Mouse (Mus musculus) midbrain, embryonic 15.5 days (tissue): Measurements from ENCODE around the gene Bphl. TPM values are rescaled to one million over a fixed set of nuclear protein-coding genes. Genes with fewer than 3 reads are reported as not detected.
A peak's percentile ranks its signal among the peaks of the same experiment; 100 is the strongest.

Experiments
- ATAC-seq: fragments of 200-750 bp; cut with Nextera tagmentation; replicated peaks from 2 replicates; pipeline ENCODE4 v1.8.0; 2017; ENCODE audit warnings: moderate TSS enrichment
- H3K27ac ChIP-seq: fragments of 300-500 bp; sonication (generic); 2 replicates; pipeline ENCODE4 v1.5.1; 2015; ENCODE audit warnings: mild to moderate bottlenecking, inconsistent platforms
- H3K27me3 ChIP-seq: fragments of 300-500 bp; sonication (generic); replicated peaks from 2 replicates; pipeline ENCODE4 v1.6.1; 2015; ENCODE audit warnings: inconsistent platforms
- H3K36me3 ChIP-seq: fragments of 300-500 bp; sonication (generic); replicated peaks from 2 replicates; pipeline ENCODE4 v1.6.1; 2015; ENCODE audit warnings: inconsistent platforms
- H3K4me1 ChIP-seq: fragments of 300-500 bp; sonication (generic); 2 replicates; pipeline ENCODE4 v1.6.1; 2015; ENCODE audit warnings: inconsistent platforms
- H3K4me2 ChIP-seq: fragments of 300-500 bp; sonication (generic); 2 replicates; pipeline ENCODE4 v1.6.1; 2015; ENCODE audit warnings: inconsistent platforms, mild to moderate bottlenecking, moderate library complexity
- H3K4me3 ChIP-seq: fragments of 300-500 bp; sonication (generic); 2 replicates; pipeline ENCODE4 v1.5.1; 2015; ENCODE audit warnings: mild to moderate bottlenecking, inconsistent platforms
- H3K9ac ChIP-seq: fragments of 300-500 bp; sonication (generic); 2 replicates; pipeline ENCODE4 v1.6.1; 2015; ENCODE audit warnings: mild to moderate bottlenecking, inconsistent platforms
- H3K9me3 ChIP-seq: fragments of 300-500 bp; sonication (generic); 2 replicates; pipeline ENCODE4 v1.6.1; 2016; ENCODE audit warnings: inconsistent platforms
- WGBS: fragments of 180-500 bp; shearing (Covaris S2); methylation state at CpG from one replicate; pipeline ENCODE4 v1.1.7; 2015; ENCODE audit warnings: mixed read lengths; 5-methylcytosine and 5-hydroxymethylcytosine counted together
- polyA plus RNA-seq: library from polyadenylated mRNA; unstranded; fragments of >200 nt; fragmentation: Nextera tagmentation; extraction: Ambion mirVana; gene quantifications from 2 replicates; pipeline ENCODE4 v1.2.1, GENCODE M21; 2015

The Bphl gene
- polyA plus RNA-seq, 1 experiment from 2014 or later, result 35.4 TPM

DNA sequence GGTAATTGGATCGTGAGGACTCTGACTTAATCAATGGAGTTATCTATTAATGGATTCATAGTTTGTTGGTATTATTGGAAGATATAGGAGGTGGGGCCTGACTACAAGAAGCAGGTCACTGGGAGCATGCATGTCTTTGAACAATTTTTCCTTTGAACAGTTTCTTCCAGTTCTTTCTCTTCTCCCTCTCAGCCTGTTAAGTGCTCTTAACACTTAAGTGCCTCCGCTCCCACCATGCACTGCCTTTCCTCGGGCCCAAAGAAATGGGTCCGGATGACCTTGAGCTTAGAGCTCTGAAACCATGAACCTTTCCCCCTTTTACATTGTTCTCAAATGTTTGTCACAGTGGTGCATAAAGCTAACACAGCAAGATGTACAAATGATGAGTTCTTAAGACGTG lies 671 bp upstream of the Bphl start:
- Histone ChIP-seq H3K9ac (peak overlapping the region; percentile 76; the same call in 1 of the 2 replicates), H3K9me3 (no peaks in the 10 kb centered on the region), H3K27me3 (no peaks in the 10 kb centered on the region), H3K27ac (peak overlapping the region; percentile 84), H3K36me3 (peaks cover 16% of the 10 kb centered on the region), H3K4me3 (no peak overlapping the region), H3K4me2 (peak overlapping the region; percentile 75; the same call in 1 of the 2 replicates), H3K4me1 (peaks cover 22% of the 10 kb centered on the region)
- WGBS, result 78% methylated on average over 5 of the region's 5 CpGs
- ATAC-seq, result peak; percentile 24; the same call in 1 of the 2 replicates

GRCm38 (mm10) chr13:34038056-34038432 lies 647 bp downstream of the Bphl start:
- WGBS, result 31% methylated on average over 5 of the region's 5 CpGs
- peak overlapping the region; percentile 76 for H3K9ac ChIP-seq

GRCm38 (mm10) chr13:34038901-34039341 lies 1.5 kb downstream of the Bphl start:
- Histone ChIP-seq H3K27me3 (no peaks in the 10 kb centered on the region), H3K36me3 (no peaks in the 10 kb centered on the region), H3K27ac (no peak overlapping the region), H3K4me3 (peak overlapping the region; percentile 56; the same call in 1 of the 2 replicates), H3K9me3 (no peaks in the 10 kb centered on the region), H3K9ac (no peak overlapping the region), H3K4me2 (peak overlapping the region; percentile 75), H3K4me1 (peaks cover 22% of the 10 kb centered on the region)
- ATAC-seq, result no peak
- 39% methylated on average over 8 of the region's 8 CpGs for WGBS

More at GRCm38 (mm10) chr13:34038056-34038432, 647 bp downstream of the Bphl start:
- H3K4me1 ChIP-seq, result peaks cover 22% of the 10 kb centered on the region
- peaks cover 8% of the 10 kb centered on the region; the same call in 1 of the 2 replicates for H3K36me3 ChIP-seq
- H3K9me3 ChIP-seq, result no peaks in the 10 kb centered on the region
- H3K27me3 ChIP-seq, result no peaks in the 10 kb centered on the region
- H3K27ac ChIP-seq, result peak overlapping the region; percentile 84
- peak overlapping the region; percentile 56 for H3K4me3 ChIP-seq
- peak overlapping the region; percentile 75 for H3K4me2 ChIP-seq
- ATAC-seq, result peak; percentile 28

DNA sequence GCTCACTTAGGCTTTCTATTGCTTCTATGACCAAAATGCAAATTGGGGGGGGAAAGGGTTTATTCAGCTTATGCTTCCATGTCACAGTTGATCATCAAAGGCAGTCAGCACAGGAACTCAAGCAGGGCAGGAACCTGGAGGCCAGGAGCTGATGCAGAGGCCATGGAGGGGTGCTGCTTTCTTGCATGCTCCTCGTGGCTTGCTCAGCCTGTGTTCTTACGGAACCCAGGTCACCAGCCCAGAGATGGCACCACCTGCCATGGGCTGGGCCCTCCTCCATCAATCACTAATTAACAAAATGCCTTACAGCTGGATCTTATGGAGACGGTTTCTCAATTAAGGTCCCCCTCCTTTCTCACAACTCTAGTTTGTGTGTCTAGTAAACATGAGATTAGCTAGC lies 2.7 kb downstream of the Bphl start:
- no peaks in the 10 kb centered on the region for H3K9me3 ChIP-seq
- WGBS, result 96% methylated on average over 3 of the region's 3 CpGs
- no peaks in the 10 kb centered on the region for H3K27me3 ChIP-seq
- H3K4me3 ChIP-seq, result no peak overlapping the region
- ATAC-seq, result no peak
- H3K36me3 ChIP-seq, result no peaks in the 10 kb centered on the region; the same call in 1 of the 2 replicates
- H3K27ac ChIP-seq, result no peak overlapping the region
- H3K4me2 ChIP-seq, result no peak overlapping the region
- H3K4me1 ChIP-seq, result peaks cover 22% of the 10 kb centered on the region
- no peak overlapping the region for H3K9ac ChIP-seq

DNA sequence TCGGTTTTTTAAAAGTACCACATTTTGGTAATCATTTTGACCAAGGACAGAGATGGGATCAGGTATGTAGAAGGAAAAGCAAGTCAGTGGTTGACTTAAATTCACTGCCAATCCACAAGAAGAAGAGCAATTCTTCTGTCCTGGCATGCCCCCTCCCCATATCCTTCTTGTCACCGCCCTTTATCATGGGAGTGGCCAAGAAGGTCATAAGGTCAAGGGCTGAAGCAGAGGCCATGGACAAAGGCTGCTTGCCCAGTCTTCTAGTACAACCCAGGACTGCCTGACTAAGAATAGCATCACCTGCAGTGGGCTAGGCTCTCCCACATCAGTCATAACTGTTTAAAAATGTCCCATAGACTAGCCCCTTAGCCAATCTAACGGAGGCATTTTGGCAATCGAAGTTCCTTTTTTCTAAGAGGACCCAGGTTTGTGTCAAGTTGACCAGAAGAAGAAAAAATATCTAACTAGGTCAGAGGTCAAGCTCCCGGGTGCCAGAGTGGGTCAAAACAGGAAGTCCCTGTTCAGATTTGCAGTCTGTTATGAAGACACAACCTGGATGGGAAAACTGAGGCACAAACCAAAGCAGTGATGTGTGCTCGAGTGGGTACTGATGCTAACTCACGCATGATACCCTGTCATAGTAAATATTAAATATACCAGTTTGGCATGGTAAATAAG lies 6.5 kb downstream of the Bphl start:
- Histone ChIP-seq H3K4me3 (no peak overlapping the region), H3K4me2 (no peak overlapping the region), H3K4me1 (peaks cover 9% of the 10 kb centered on the region), H3K9ac (no peak overlapping the region), H3K27ac (no peak overlapping the region), H3K36me3 (no peaks in the 10 kb centered on the region; the same call in 1 of the 2 replicates), H3K27me3 (no peaks in the 10 kb centered on the region), H3K9me3 (no peaks in the 10 kb centered on the region)
- WGBS, result 82% methylated on average over 7 of the region's 7 CpGs
- ATAC-seq, result no peak

DNA sequence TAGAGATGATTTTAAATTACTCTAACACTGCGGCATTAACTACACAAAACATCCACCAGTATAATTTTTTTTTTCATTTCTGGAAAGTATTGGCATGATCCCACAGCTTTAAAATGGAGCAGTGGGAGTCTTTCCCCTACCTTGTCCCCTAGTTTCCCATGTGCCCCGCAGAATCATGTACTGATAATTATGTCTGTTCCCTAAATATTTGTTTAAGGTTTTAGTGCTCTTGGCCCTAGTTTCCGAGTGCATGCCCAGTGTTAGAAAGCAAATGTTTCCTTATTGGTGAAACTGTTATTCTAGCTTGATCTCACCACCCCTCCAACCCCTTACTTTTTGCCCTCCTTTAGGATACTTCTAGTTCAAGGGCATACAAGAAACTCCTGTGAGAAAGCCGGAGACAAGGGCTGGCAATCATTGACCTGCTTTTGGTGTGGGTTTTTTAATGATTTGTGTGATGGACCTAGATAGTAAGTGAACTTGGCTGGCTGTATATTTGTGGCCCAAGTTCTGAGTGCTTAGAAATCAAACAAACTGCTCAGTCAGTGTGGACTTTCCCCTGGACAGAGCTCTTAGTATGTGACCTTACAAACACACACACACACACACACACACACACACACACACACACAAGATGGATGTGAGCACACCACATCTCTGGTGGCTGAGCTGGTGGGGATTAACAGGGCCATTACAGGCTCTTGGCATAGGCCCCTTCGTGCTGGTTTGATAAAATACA lies 8.3 kb downstream of the Bphl start:
- no peak overlapping the region for H3K4me2 ChIP-seq
- no peaks in the 10 kb centered on the region; the same call in 1 of the 2 replicates for H3K36me3 ChIP-seq
- no peak overlapping the region for H3K4me3 ChIP-seq
- no peak overlapping the region for H3K9ac ChIP-seq
- H3K27me3 ChIP-seq, result no peaks in the 10 kb centered on the region
- peak; percentile 46; the same call in 1 of the 2 replicates for ATAC-seq
- no peak overlapping the region for H3K27ac ChIP-seq
- peaks cover 6% of the 10 kb centered on the region for H3K4me1 ChIP-seq
- 70% methylated on average over 5 of the region's 5 CpGs for WGBS
- H3K9me3 ChIP-seq, result no peaks in the 10 kb centered on the region

GRCm38 (mm10) chr13:34046421-34047012 lies 9.1 kb downstream of the Bphl start:
- WGBS, result 40% methylated on average over 11 of the region's 11 CpGs
- Histone ChIP-seq H3K4me1 (peaks cover 6% of the 10 kb centered on the region), H3K27me3 (no peaks in the 10 kb centered on the region), H3K36me3 (no peaks in the 10 kb centered on the region; the same call in 1 of the 2 replicates), H3K4me2 (no peak overlapping the region), H3K9ac (no peak overlapping the region), H3K27ac (0 out of 2 replicates have a peak overlapping the region, but pooled peaks have one; percentile 16), H3K4me3 (no peak overlapping the region), H3K9me3 (no peaks in the 10 kb centered on the region)
- peak; percentile 95 for ATAC-seq

- Histone ChIP-seq H3K4me3 (no peak overlapping the region), H3K4me2 (no peak overlapping the region), H3K27ac (no peak overlapping the region), H3K36me3 (peaks cover 2% of the 10 kb centered on the region), H3K9ac (no peak overlapping the region), H3K4me1 (peaks cover 6% of the 10 kb centered on the region), H3K27me3 (no peaks in the 10 kb centered on the region), H3K9me3 (no peaks in the 10 kb centered on the region)
- no peak for ATAC-seq
- WGBS, result 60% methylated on average over 3 of the region's 3 CpGs
These were observed 10.1 kb downstream of the Bphl start for GRCm38 (mm10) chr13:34047526-34047925.

- H3K9ac ChIP-seq, result no peak overlapping the region
- peaks cover 5% of the 10 kb centered on the region for H3K36me3 ChIP-seq
- 92% methylated on average over 8 of the region's 8 CpGs for WGBS
- H3K9me3 ChIP-seq, result no peaks in the 10 kb centered on the region
- ATAC-seq, result no peak
- H3K4me2 ChIP-seq, result no peak overlapping the region
- H3K27me3 ChIP-seq, result no peaks in the 10 kb centered on the region
- no peak overlapping the region for H3K4me3 ChIP-seq
- H3K27ac ChIP-seq, result no peak overlapping the region
- H3K4me1 ChIP-seq, result peaks cover 6% of the 10 kb centered on the region
These were observed 13.1 kb downstream of the Bphl start for GRCm38 (mm10) chr13:34050479-34050878.

GRCm38 (mm10) chr13:34051692-34052091 lies 14.3 kb downstream of the Bphl start:
- no peaks in the 10 kb centered on the region for H3K9me3 ChIP-seq
- WGBS, result 97% methylated on average over 3 of the region's 3 CpGs

DNA sequence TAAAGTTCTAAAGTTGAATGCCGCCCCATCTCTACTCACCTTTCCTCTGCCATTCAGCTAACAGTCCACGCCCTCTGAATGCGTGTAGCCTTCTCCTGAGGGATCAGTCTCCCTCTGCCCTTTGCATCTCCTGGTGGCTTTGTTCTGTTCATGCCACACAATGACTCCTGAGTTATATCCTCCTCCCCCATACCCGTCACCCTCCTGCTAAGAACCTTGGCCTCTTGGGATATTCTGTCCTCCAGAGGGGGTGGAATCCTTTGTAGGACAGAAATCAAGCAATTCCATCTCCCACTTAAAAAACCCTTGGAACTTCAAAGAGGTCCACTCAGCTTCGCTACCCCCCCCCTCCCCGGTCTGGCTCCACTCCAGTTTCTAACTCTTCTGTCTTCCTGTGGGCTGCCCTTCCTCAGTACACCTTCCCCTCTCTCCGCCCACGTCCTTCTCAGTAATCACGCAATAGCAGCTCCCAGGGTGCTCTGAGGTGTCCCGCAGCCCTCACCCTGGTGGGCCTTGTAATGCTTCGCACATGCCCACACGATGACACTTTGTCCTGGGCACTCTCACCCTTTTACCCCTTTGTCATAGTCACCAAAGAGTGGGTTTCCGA lies 16.4 kb downstream of the Bphl start:
- no peaks in the 10 kb centered on the region for H3K27me3 ChIP-seq
- no peak for ATAC-seq
- no peak overlapping the region for H3K27ac ChIP-seq
- no peak overlapping the region for H3K9ac ChIP-seq
- H3K36me3 ChIP-seq, result peaks cover 11% of the 10 kb centered on the region
- no peak overlapping the region for H3K4me3 ChIP-seq
- no peaks in the 10 kb centered on the region for H3K4me1 ChIP-seq
- H3K4me2 ChIP-seq, result no peak overlapping the region
- WGBS, result 80% methylated on average over 13 of the region's 13 CpGs
- H3K9me3 ChIP-seq, result no peaks in the 10 kb centered on the region

More at GRCm38 (mm10) chr13:34051692-34052091, 14.3 kb downstream of the Bphl start:
- H3K4me1 ChIP-seq, result peaks cover 3% of the 10 kb centered on the region
- ATAC-seq, result no peak
- no peak overlapping the region for H3K9ac ChIP-seq
- no peak overlapping the region for H3K4me2 ChIP-seq
- H3K4me3 ChIP-seq, result no peak overlapping the region
- peaks cover 11% of the 10 kb centered on the region for H3K36me3 ChIP-seq
- no peak overlapping the region for H3K27ac ChIP-seq
- no peaks in the 10 kb centered on the region for H3K27me3 ChIP-seq

DNA sequence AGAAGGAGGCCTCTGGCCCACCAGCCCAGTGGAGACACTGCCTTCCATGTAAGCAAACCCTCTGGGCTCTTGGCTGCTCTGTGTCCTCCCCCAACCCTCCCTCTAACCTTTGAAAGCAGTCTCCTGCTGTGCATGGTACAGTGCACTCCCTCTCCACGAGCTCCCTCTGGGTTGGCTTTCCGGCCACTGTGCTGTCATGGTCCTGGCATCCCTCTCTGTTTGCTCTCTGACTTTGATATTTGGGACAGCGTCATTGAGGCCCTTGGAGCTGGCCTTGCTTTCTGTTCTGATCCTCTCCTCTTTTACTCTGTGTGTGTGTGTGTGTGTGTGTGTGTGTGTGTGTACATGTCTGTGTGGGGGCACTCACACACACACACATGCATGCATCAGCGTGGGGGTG lies 17.0 kb downstream of the Bphl start:
- no peaks in the 10 kb centered on the region for H3K27me3 ChIP-seq
- no peaks in the 10 kb centered on the region for H3K4me1 ChIP-seq
- H3K36me3 ChIP-seq, result peaks cover 11% of the 10 kb centered on the region
- ATAC-seq, result no peak
- no peak overlapping the region for H3K9ac ChIP-seq
- H3K4me2 ChIP-seq, result no peak overlapping the region
- H3K9me3 ChIP-seq, result no peaks in the 10 kb centered on the region
- 68% methylated on average over 4 of the region's 4 CpGs for WGBS
- no peak overlapping the region for H3K27ac ChIP-seq
- no peak overlapping the region for H3K4me3 ChIP-seq
